Mouse (Mus musculus): ENCODE measurements at regions not wholly inside any gene's neighbourhood (a gene's known extent, or its start where the extent isn't known, plus 50 kb on each side); places are given as distances from the start of the nearest gene placed in this dataset.

GRCm38 (mm10) chr7:65773948-65774347, 83.0 kb downstream of the Tm2d3 start:
- TF ChIP-seq POLR2A (IDR thresholded peaks at IDR 0.05; ENCODE audit: low read depth, low read length) (no peak), CTCF (IDR thresholded peaks at IDR 0.05; ENCODE audit: borderline replicate concordance, insufficient read depth, low read length) (no peak)

All from embryonic fibroblast, embryonic 13.5 days (primary cell).